ENCODE assay signal across 23 mouse cellular contexts in the genomic region with DNA sequence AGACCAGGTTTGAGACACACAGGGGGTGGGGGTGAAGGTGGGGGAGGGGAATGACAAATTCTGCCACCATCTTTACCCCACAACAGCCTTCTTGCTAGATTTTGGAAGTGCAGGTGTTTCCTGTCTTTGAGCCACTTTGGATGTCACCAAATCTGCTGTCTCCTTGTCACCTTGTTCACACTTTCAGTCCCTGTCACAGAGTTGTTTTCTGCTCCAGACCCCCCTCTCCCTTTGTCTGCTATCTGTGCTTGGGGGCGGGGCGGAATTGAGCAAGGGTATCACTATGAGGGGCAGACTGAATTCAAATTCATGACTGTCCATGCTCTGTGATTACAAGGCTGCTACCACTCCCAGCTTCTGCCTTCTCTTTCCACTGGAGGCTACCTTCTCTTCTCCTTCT. TPM values are rescaled to one million over a fixed set of nuclear protein-coding genes. Genes with fewer than 3 reads are reported as not detected.
A peak's percentile ranks its signal among the peaks of the same experiment; 100 is the strongest.
DNase-seq lines count a peak whose midpoint lies in the region; TF ChIP-seq lines count a peak whose summit lies in the region.
"Had no signal": no experiment of that assay in that cellular context is flagged by ENCODE, and none has a peak within 500 bp of the region (broad histone marks: within the 10 kb centered on the region; RNA-seq: fewer than 3 reads in every experiment).

No protein-coding gene starts in this region.

- TF ChIP-seq POLR2A in heart, adult 2 months (IDR thresholded peaks at IDR 0.05; ENCODE audit: insufficient read depth, low read depth, low read length): no peak
- TF ChIP-seq POLR2A in thymus, adult 2 months (IDR thresholded peaks at IDR 0.05; ENCODE audit: control insufficient read depth, extremely low read depth, insufficient read depth, low read length, poor library complexity): no peak

- DNase-seq in heart, embryonic 10.5 days (ENCODE audit: low spot score): peak; percentile 57
- no peak for DNase-seq in heart, adult 2 months
- peak; percentile 50 for DNase-seq in thymus, adult 2 months
- peak; percentile 65 for DNase-seq in thymus, postnatal 14 days
- no peak for DNase-seq in gastrocnemius, adult 18-20 months (ENCODE audit: low spot score)
- DNase-seq in left cerebral cortex, adult 9 months (ENCODE audit: low spot score in 2 of 2): no peak
- DNase-seq in kidney, adult 11 months: no peak
- DNase-seq: adrenal gland, adult 2 months; adrenal gland, postnatal 14 days; B cell, adult 2 months; cerebellum, adult 11 months; cerebellum, adult 2 months; cerebellum, adult 9-11 months; cerebellum, postnatal 25 days; gastrocnemius, postnatal 10 days; gastrocnemius, postnatal 36 days; heart, postnatal 14 days had no signal

- H3K27me3 ChIP-seq in heart, embryonic 10.5 days (ENCODE audit: insufficient read depth, poor library complexity, severe bottlenecking): peaks cover 10% of the 10 kb centered on the region; the same call in 1 of the 2 replicates
- H3K27me3 ChIP-seq in heart, adult 2 months (ENCODE audit: control insufficient read depth, insufficient read depth, low read length): no peaks in the 10 kb centered on the region
- no peaks in the 10 kb centered on the region for H3K27me3 ChIP-seq in thymus, adult 2 months (ENCODE audit: control insufficient read depth, insufficient read depth, low read length)
- H3K27me3 ChIP-seq: embryonic facial prominence, embryonic 12.5 days; embryonic facial prominence, embryonic 15.5 days; forebrain, embryonic 15.5 days; hindbrain, embryonic 15.5 days had no signal

- H3K4me1 ChIP-seq in heart, embryonic 10.5 days: peaks cover 8% of the 10 kb centered on the region
- H3K4me1 ChIP-seq in heart, adult 2 months (ENCODE audit: control insufficient read depth, insufficient read depth, low read length): peaks cover 3% of the 10 kb centered on the region
- peaks cover 21% of the 10 kb centered on the region for H3K4me1 ChIP-seq in thymus, adult 2 months (replicated peaks; ENCODE audit: control insufficient read depth, insufficient read depth, low read length)
- H3K4me1 ChIP-seq: embryonic facial prominence, embryonic 12.5 days; embryonic facial prominence, embryonic 15.5 days; forebrain, embryonic 15.5 days; hindbrain, embryonic 12.5 days; hindbrain, embryonic 15.5 days had no signal

- no peak overlapping the region for H3K27ac ChIP-seq in heart, embryonic 10.5 days
- no peak overlapping the region for H3K27ac ChIP-seq in heart, adult 2 months
- peak overlapping the region; percentile 64 for H3K27ac ChIP-seq in thymus, adult 2 months (ENCODE audit: control insufficient read depth, insufficient read depth, low read length)
- H3K27ac ChIP-seq: embryonic facial prominence, embryonic 12.5 days; embryonic facial prominence, embryonic 15.5 days; forebrain, embryonic 15.5 days; heart, embryonic 13.5 days; hindbrain, embryonic 12.5 days; hindbrain, embryonic 15.5 days had no signal

- no peak overlapping the region for H3K9ac ChIP-seq in heart, adult 2 months (ENCODE audit: low read depth, low read length)
- H3K9ac ChIP-seq: embryonic facial prominence, embryonic 12.5 days; embryonic facial prominence, embryonic 15.5 days; forebrain, embryonic 15.5 days; heart, embryonic 13.5 days; hindbrain, embryonic 12.5 days; hindbrain, embryonic 15.5 days had no signal

- no peak for TF ChIP-seq CTCF in heart, adult 2 months (IDR thresholded peaks at IDR 0.05)
- no peak for TF ChIP-seq CTCF in thymus, adult 2 months (IDR thresholded peaks at IDR 0.05; ENCODE audit: borderline replicate concordance, control insufficient read depth, extremely low read depth, insufficient read depth, low read length, poor library complexity)

- H3K4me3 ChIP-seq in heart, embryonic 10.5 days: no peak overlapping the region
- no peak overlapping the region for H3K4me3 ChIP-seq in heart, adult 2 months
- no peak overlapping the region for H3K4me3 ChIP-seq in thymus, adult 2 months (ENCODE audit: control insufficient read depth, insufficient read depth, low read length)
- H3K4me3 ChIP-seq: embryonic facial prominence, embryonic 12.5 days; embryonic facial prominence, embryonic 15.5 days; forebrain, embryonic 15.5 days; heart, embryonic 13.5 days; hindbrain, embryonic 12.5 days; hindbrain, embryonic 15.5 days had no signal

- WGBS in heart, embryonic 10.5 days: 76% methylated on average over 2 of the region's 2 CpGs
- WGBS in heart, adult 2 months: 89% methylated on average over 2 of the region's 2 CpGs
- 53% methylated on average over 2 of the region's 2 CpGs for WGBS in thymus, adult 2 months

- no peak for TF ChIP-seq EP300 in heart, adult 2 months (IDR thresholded peaks at IDR 0.05; ENCODE audit: insufficient read depth, low read depth, low read length)

- intact Hi-C loops in heart, adult 2 months (cut with DNase I): no loop called here

- H3K36me3 ChIP-seq in heart, embryonic 10.5 days: no peaks in the 10 kb centered on the region
- H3K36me3 ChIP-seq in heart, adult 2 months (ENCODE audit: control insufficient read depth, insufficient read depth, low read length): no peaks in the 10 kb centered on the region
- no peaks in the 10 kb centered on the region for H3K36me3 ChIP-seq in thymus, adult 2 months (ENCODE audit: control insufficient read depth, insufficient read depth, low read length)
- H3K36me3 ChIP-seq: embryonic facial prominence, embryonic 12.5 days; embryonic facial prominence, embryonic 15.5 days; forebrain, embryonic 15.5 days; heart, embryonic 13.5 days; hindbrain, embryonic 12.5 days; hindbrain, embryonic 15.5 days had no signal

- no peaks in the 10 kb centered on the region for H3K9me3 ChIP-seq in heart, embryonic 10.5 days
- H3K9me3 ChIP-seq: embryonic facial prominence, embryonic 12.5 days; embryonic facial prominence, embryonic 15.5 days; forebrain, embryonic 15.5 days; heart, embryonic 13.5 days; hindbrain, embryonic 12.5 days; hindbrain, embryonic 15.5 days had no signal

- no peaks in the 10 kb centered on the region for H3K79me2 ChIP-seq in heart, adult 2 months (replicated peaks; ENCODE audit: control insufficient read depth, insufficient read depth, low read length)

RNA-seq across cellular contexts. Expression of gene Bach1, which starts 6.2 kb away (rescaled TPM):
- polyA plus RNA-seq in heart, embryonic 10.5 days (2016; fragmentation: Nextera tagmentation; extraction: Ambion mirVana): 8.5 and 9.4 TPM in 2 replicates
- 10 to 100 TPM; 26.4 to 27.9 TPM for total RNA-seq in heart, adult 2 months (2021)
- 8.3 and 11.1 TPM in 2 replicates for polyA plus RNA-seq in heart, adult 2 months (2012; rRNA removed)
- polyA plus RNA-seq in thymus, adult 2 months (2012; rRNA removed): 40.2 and 45.4 TPM in 2 replicates
- 10 to 100 TPM; 20.1 to 21.7 TPM for total RNA-seq in gastrocnemius, adult 18-20 months (2021)

Comparison
In these comparisons a context has a peak if more than half of its experiments do, and no peak if none do; other contexts are left out.
1. DNase-seq: peak in heart, embryonic 10.5 days (single experiment), thymus, adult 2 months (single experiment) and thymus, postnatal 14 days (single experiment); none in heart, adult 2 months (0 of 2), gastrocnemius, adult 18-20 months (single experiment), left cerebral cortex, adult 9 months (0 of 2) and kidney, adult 11 months (single experiment).